31 mouse cellular contexts compared by ENCODE assay signal in genomic region chr11:94253691-94254090, GRCm38 (mm10). TPM values are rescaled to one million over a fixed set of nuclear protein-coding genes. Genes with fewer than 3 reads are reported as not detected.
DNase-seq lines count a peak whose midpoint lies in the region; ATAC-seq and TF ChIP-seq lines count a peak whose summit lies in the region.
"Had no signal": no experiment of that assay in that cellular context is flagged by ENCODE, and none has a peak within 500 bp of the region (broad histone marks: within the 10 kb centered on the region; RNA-seq: fewer than 3 reads in every experiment).

No protein-coding gene starts in this region.

- no peak overlapping the region for H3K9ac ChIP-seq in midbrain, embryonic 15.5 days
- H3K9ac ChIP-seq in kidney, embryonic 14.5 days (ENCODE audit: low read depth, low read length) = no peak overlapping the region
- H3K9ac ChIP-seq: embryonic facial prominence, embryonic 13.5 days; forebrain, embryonic 15.5 days; kidney, embryonic 15.5 days; limb, embryonic 15.5 days; midbrain, embryonic 12.5 days; neural tube, embryonic 12.5 days had no signal

- no peak for TF ChIP-seq POLR2A in myocyte (IDR thresholded peaks at IDR 0.05; ENCODE audit: insufficient read length, low read depth)

- 88% methylated on average over 10 of the region's 10 CpGs for WGBS in midbrain, embryonic 15.5 days
- 87% methylated on average over 10 of the region's 10 CpGs for WGBS in kidney, embryonic 14.5 days

- H3K9me3 ChIP-seq in midbrain, embryonic 15.5 days = no peaks in the 10 kb centered on the region
- H3K9me3 ChIP-seq in kidney, embryonic 14.5 days (ENCODE audit: control insufficient read depth, low read length) = no peaks in the 10 kb centered on the region
- H3K9me3 ChIP-seq: embryonic facial prominence, embryonic 13.5 days; forebrain, embryonic 15.5 days; kidney, embryonic 15.5 days; limb, embryonic 15.5 days; midbrain, embryonic 12.5 days; neural tube, embryonic 12.5 days had no signal

- H3K36me3 ChIP-seq in myocyte (ENCODE audit: control insufficient read depth, insufficient read depth) = no peaks in the 10 kb centered on the region
- no peaks in the 10 kb centered on the region for H3K36me3 ChIP-seq in midbrain, embryonic 15.5 days (replicated peaks)
- H3K36me3 ChIP-seq in kidney, embryonic 14.5 days (ENCODE audit: control insufficient read depth, insufficient read depth, low read length) = no peaks in the 10 kb centered on the region
- H3K36me3 ChIP-seq: embryonic facial prominence, embryonic 13.5 days; forebrain, embryonic 15.5 days; kidney, embryonic 15.5 days; limb, embryonic 15.5 days; midbrain, embryonic 12.5 days; neural tube, embryonic 12.5 days had no signal

- no peaks in the 10 kb centered on the region for H3K27me3 ChIP-seq in myocyte (ENCODE audit: control insufficient read depth, insufficient read depth, insufficient read length)
- no peaks in the 10 kb centered on the region for H3K27me3 ChIP-seq in midbrain, embryonic 15.5 days (replicated peaks)
- no peaks in the 10 kb centered on the region; the same call in 1 of the 2 replicates for H3K27me3 ChIP-seq in kidney, embryonic 14.5 days (ENCODE audit: control insufficient read depth, insufficient read depth, low read length)
- H3K27me3 ChIP-seq: embryonic facial prominence, embryonic 13.5 days; forebrain, embryonic 15.5 days; kidney, embryonic 15.5 days; limb, embryonic 15.5 days; midbrain, embryonic 12.5 days; neural tube, embryonic 12.5 days had no signal

- peak; percentile 33 to 47 for DNase-seq in adrenal gland, postnatal 36 days
- DNase-seq in adrenal gland, postnatal 10 days = no peak
- DNase-seq in Muller cell, postnatal 12 days (ENCODE audit: inconsistent ontology term) = peak; percentile 47
- DNase-seq in fibroblast of lung, adult 2 months (ENCODE audit: low read depth) = peak; percentile 95
- DNase-seq in left cerebral cortex, postnatal 36 days (ENCODE audit: low spot score in 2 of 2) = no peak
- DNase-seq: adrenal gland, adult 8-10 months; B cell, adult 2 months; cerebellum, postnatal 10 days; kidney, postnatal 36 days; left cerebral cortex, postnatal 4 days; lung, postnatal 4 days; right cerebral cortex, postnatal 14 days; spleen, adult 18-20 months; thymus, postnatal 4 days had no signal

- H3K79me2 ChIP-seq in myocyte (ENCODE audit: control insufficient read depth, insufficient read depth) = no peaks in the 10 kb centered on the region

- no peak for ATAC-seq in midbrain, embryonic 15.5 days (replicated peaks)
- no peak for ATAC-seq in kidney, embryonic 14.5 days (ENCODE audit: low FRiP score, low TSS enrichment)
- ATAC-seq: forebrain, embryonic 15.5 days; hindbrain, postnatal 0 days; intestine, embryonic 16.5 days had no signal

- intact Hi-C loops in left cerebral cortex, postnatal 36 days (cut with DNase I) = no loop called here

- H3K4me2 ChIP-seq in myocyte (ENCODE audit: low read depth) = peak overlapping the region; percentile 51
- no peak overlapping the region for H3K4me2 ChIP-seq in midbrain, embryonic 15.5 days
- H3K4me2 ChIP-seq in kidney, embryonic 14.5 days (replicated peaks; ENCODE audit: low read depth, low read length) = no peak overlapping the region
- H3K4me2 ChIP-seq: embryonic facial prominence, embryonic 13.5 days; forebrain, embryonic 15.5 days; heart, embryonic 11.5 days; kidney, embryonic 15.5 days; limb, embryonic 15.5 days; midbrain, embryonic 12.5 days; neural tube, embryonic 12.5 days had no signal

- H3K4me3 ChIP-seq in myocyte = no peak overlapping the region
- no peak overlapping the region for H3K4me3 ChIP-seq in midbrain, embryonic 15.5 days
- H3K4me3 ChIP-seq in kidney, embryonic 14.5 days (ENCODE audit: low read length) = no peak overlapping the region
- H3K4me3 ChIP-seq: embryonic facial prominence, embryonic 13.5 days; forebrain, embryonic 15.5 days; kidney, embryonic 15.5 days; limb, embryonic 15.5 days; midbrain, embryonic 12.5 days; neural tube, embryonic 12.5 days had no signal

- no peak overlapping the region for H3K27ac ChIP-seq in midbrain, embryonic 15.5 days
- H3K27ac ChIP-seq in kidney, embryonic 14.5 days (ENCODE audit: low read depth, low read length) = no peak overlapping the region
- H3K27ac ChIP-seq: embryonic facial prominence, embryonic 13.5 days; forebrain, embryonic 15.5 days; hindbrain, postnatal 0 days; kidney, embryonic 15.5 days; limb, embryonic 15.5 days; midbrain, embryonic 12.5 days; neural tube, embryonic 12.5 days had no signal

- H3ac ChIP-seq in myocyte (ENCODE audit: control insufficient read depth, insufficient read length) = no peak overlapping the region

- 0 out of 2 replicates have a peak, but pooled peaks cover 3% of the 10 kb centered on the region for H3K4me1 ChIP-seq in midbrain, embryonic 15.5 days
- H3K4me1 ChIP-seq in kidney, embryonic 14.5 days (ENCODE audit: control insufficient read depth, insufficient read depth, low read length) = no peaks in the 10 kb centered on the region
- H3K4me1 ChIP-seq: midbrain, embryonic 12.5 days; neural tube, embryonic 12.5 days had no signal

TF ChIP-seq in myocyte, 11 proteins besides CTCF, POLR2A, EP300 and RAD21:
- TF ChIP-seq TCF3 (IDR thresholded peaks at IDR 0.05; ENCODE audit: insufficient read length, low read depth) (no peak), USF1 (IDR thresholded peaks at IDR 0.05; ENCODE audit: low read depth) (no peak), TCF12 (IDR thresholded peaks at IDR 0.05; ENCODE audit: insufficient read depth, poor library complexity, severe bottlenecking) (no peak), MYOD1 (IDR thresholded peaks at IDR 0.05; ENCODE audit: control insufficient read depth in 1 of 3, insufficient read length in 2 of 3, low read depth in 2 of 3) (peak in 1 of 3 experiments; percentile 6), MYOG (IDR thresholded peaks at IDR 0.05; ENCODE audit: control insufficient read depth in 1 of 3, insufficient read depth in 1 of 3, insufficient read length in 2 of 3, low read depth in 2 of 3) (no peak), E2F4 (IDR thresholded peaks at IDR 0.05; ENCODE audit: insufficient read depth) (no peak)

RNA-seq across cellular contexts. Expression of gene Wfikkn2, which starts 7.9 kb away (rescaled TPM):
- 1 to 10 TPM in 1 of 2 experiments, under 1 TPM in 1; 0.46 to 1.3 TPM for total RNA-seq in adrenal gland, postnatal 36 days (2021)
- total RNA-seq in adrenal gland, postnatal 10 days (2021) = 1 to 10 TPM in 1 of 2 experiments, under 1 TPM in 1; 0.63 to 1.1 TPM
- polyA plus RNA-seq in myocyte (2012; fragmentation: generic; extraction: Trizol) = 0.80 TPM
- 5.5 and 5.6 TPM in 2 replicates for polyA plus RNA-seq in midbrain, embryonic 15.5 days (2015; fragmentation: Nextera tagmentation; extraction: Ambion mirVana)
- total RNA-seq in left cerebral cortex, postnatal 36 days (2021) = 1 to 10 TPM; 1.3 to 1.5 TPM
- 0.79 and 1.2 TPM in 2 replicates for polyA plus RNA-seq in kidney, embryonic 14.5 days (2014; fragmentation: Nextera tagmentation; extraction: Ambion mirVana)
- total RNA-seq: monocyte, adult 5-6 weeks had no signal

RNA-seq across cellular contexts. Expression of gene Gm21885, which starts 28.0 kb away (rescaled TPM):
- not detected for total RNA-seq in adrenal gland, postnatal 36 days (2021)
- total RNA-seq in adrenal gland, postnatal 10 days (2021) = not detected
- polyA plus RNA-seq in myocyte (2012; fragmentation: generic; extraction: Trizol) = not detected
- polyA plus RNA-seq in midbrain, embryonic 15.5 days (2015; fragmentation: Nextera tagmentation; extraction: Ambion mirVana) = 0.45 and 0.89 TPM in 2 replicates
- not detected for total RNA-seq in left cerebral cortex, postnatal 36 days (2021)
- polyA plus RNA-seq in kidney, embryonic 14.5 days (2014; fragmentation: Nextera tagmentation; extraction: Ambion mirVana) = 1.0 TPM in 1 of 2 replicates, not detected in the other
- total RNA-seq: adrenal gland, adult 8-10 months; gastrocnemius, adult 8-10 months; hindbrain, postnatal 0 days; left cerebral cortex, adult 18-20 months; left cerebral cortex, postnatal 4 days; monocyte, adult 5-6 weeks had no signal
- polyA plus RNA-seq: brain, embryonic 14.5 days; gonadal fat pad, adult 2 months; heart, embryonic 11.5 days; hindbrain, postnatal 0 days; kidney, embryonic 15.5 days; neural tube, embryonic 12.5 days had no signal

RNA-seq across cellular contexts. Expression of gene Tob1, which starts 42.4 kb away (rescaled TPM):
- total RNA-seq in adrenal gland, postnatal 36 days (2021) = 100 to 1,000 TPM; 290 to 355 TPM
- 100 to 1,000 TPM; 111 to 183 TPM for total RNA-seq in adrenal gland, postnatal 10 days (2021)
- 32.8 TPM for polyA plus RNA-seq in myocyte (2012; fragmentation: generic; extraction: Trizol)
- polyA plus RNA-seq in midbrain, embryonic 15.5 days (2015; fragmentation: Nextera tagmentation; extraction: Ambion mirVana) = 27.3 and 31.2 TPM in 2 replicates
- total RNA-seq in left cerebral cortex, postnatal 36 days (2021) = 10 to 100 TPM; 37.5 to 51.4 TPM
- 27.2 and 36.6 TPM in 2 replicates for polyA plus RNA-seq in kidney, embryonic 14.5 days (2014; fragmentation: Nextera tagmentation; extraction: Ambion mirVana)

Comparison
In these comparisons a context has a peak if more than half of its experiments do, and no peak if none do; other contexts are left out.
1. DNase-seq: peak in adrenal gland, postnatal 36 days (2 of 2), Muller cell, postnatal 12 days (single experiment) and fibroblast of lung, adult 2 months (single experiment); none in adrenal gland, postnatal 10 days (single experiment) and left cerebral cortex, postnatal 36 days (0 of 2).